Mouse (Mus musculus): ENCODE measurements around the gene Prf1. TPM values are rescaled to one million over a fixed set of nuclear protein-coding genes. Genes with fewer than 3 reads are reported as not detected.
A peak's percentile ranks its signal among the peaks of the same experiment; 100 is the strongest.

Gene Prf1
- polyA plus RNA-seq, 1 experiment from 2014 or later: 3.6 TPM

DNA sequence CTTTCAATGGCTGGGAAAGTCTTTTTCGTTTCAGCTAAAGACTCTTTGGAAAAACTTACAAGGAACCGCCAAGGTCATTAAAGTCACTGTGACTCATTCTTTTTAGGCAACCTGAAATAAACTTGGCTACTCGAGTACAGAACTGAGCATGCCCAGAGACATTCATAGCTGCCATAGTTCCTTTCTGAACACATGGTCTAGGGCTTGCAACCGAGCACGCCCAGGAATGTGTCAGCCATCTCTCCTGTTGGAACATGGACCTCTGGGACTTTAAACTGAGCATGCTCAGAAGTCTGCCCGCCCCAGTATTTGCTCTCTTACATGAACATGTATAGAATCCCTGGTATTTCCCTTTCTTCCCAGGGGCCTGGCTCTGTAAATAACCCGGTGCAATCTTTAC, 11.4 kb upstream of the Prf1 start:
- no peak for DNase-seq (ENCODE audit: low spot score)

DNA sequence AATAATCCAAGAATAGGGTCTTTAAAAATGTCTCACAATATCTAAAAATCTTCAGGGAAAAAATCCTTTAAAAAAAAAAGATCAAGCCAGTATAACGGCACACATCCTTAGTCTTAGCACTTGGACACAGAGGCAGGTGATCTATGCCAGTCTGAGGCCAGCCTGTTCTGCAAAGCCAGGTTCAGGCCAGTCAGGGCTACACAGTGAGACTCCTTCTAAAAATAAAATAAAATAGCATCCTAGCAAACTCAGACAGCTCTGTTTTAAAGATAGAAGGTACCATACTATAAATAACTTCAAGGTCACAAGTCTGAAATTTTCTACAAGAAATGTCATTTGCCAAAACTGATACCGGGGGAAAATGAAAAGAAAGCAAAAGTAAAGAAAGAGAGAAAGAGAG, 7.6 kb upstream of the Prf1 start:
- no peak for DNase-seq (ENCODE audit: low spot score)

DNA sequence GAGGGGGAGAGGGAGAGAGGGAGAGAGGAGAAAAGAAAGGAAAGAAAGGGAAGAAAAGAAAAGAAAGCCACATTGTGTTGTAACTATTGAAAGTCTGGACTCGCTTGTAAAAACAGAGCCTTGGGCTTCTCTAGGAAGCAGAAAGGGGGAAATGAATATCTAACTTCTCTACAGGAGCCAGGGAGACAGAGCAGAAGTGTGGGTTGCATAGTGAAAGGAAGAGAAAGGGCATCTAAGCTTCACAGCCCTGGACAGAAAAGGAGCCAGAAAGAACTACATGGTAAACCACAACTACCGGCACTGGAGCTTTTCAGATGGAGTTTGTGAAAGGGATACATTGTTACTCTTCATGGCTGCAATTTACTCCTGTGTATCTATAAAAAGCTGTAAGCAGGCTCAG, 7.2 kb upstream of the Prf1 start:
- no peak for DNase-seq (ENCODE audit: low spot score)

DNA sequence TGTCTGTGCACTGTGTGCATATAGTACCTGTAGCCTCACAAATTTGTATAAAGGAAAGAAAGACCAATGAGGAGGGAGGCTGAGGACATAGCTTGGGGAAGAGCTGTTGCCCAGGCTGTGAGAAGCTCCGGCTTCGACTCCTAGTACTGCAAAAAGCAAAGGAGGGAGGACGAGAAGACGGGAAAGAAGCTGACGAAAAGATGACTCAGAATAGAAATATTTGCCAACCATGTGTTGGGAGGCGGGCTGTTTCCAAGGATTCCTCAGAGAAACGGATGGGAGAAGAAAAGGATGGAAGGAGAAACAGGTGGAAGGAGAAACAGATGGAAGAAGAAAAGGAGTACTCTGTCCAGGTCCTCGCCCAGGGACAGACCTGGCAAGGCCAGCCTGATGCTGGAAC, 3.4 kb upstream of the Prf1 start:
- no peak for DNase-seq (ENCODE audit: low spot score)

DNA sequence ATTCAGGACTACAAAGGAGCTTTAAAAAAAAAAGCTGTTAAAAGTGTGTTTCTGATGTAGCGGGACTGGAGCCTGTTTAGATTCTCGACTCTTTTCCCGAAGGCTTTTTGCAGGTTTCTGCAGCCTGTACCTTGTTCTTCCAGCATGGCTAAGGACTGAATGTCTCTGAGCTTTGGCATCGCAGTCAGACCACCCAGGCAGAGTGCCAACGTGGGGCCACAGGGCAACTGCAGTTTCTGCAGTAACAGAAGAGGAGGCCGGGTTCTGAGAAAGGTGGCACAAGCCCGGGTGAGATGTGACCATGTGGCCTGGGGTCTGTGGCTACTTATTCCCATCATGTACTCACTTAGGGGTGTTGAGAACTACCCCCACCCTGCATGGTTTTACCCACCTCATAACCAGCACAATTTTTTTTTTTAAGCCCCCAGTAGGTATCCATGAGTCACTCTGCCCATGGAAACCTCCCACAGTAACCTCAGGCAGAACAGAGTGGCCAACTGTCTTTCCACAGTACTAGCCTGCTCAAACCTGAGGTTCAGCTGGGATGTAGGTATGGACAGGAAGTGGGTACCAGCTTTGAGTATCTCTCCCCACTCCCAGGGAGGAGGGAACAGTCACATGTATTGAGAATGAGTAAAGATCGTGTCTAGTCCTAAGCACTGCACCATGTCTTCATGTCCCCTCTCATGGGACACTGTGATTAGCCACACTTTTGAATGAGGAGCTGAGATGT, 754 bp upstream of the Prf1 start:
- peak; percentile 40 for DNase-seq (ENCODE audit: low spot score)

DNA sequence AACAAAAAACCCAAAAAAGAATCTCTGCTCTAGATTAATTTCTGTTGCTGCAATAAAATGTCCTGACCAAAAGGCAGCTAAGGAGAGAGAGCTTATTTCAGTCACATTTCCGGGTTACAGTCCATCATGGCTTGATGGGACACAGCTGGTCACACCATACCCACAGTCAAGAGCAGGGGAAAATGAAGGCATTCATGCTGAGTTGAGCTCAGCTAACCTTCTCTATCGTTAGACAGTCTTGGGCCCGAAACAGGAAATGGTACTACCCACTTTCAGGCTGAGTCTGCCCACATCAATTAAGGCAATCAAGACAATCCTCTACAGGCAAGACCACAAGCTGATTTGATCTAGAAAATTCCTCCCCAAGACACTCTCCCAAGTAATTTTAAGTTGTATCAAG, 3.4 kb downstream of the Prf1 start:
- DNase-seq (ENCODE audit: low spot score): peak; percentile 22

DNA sequence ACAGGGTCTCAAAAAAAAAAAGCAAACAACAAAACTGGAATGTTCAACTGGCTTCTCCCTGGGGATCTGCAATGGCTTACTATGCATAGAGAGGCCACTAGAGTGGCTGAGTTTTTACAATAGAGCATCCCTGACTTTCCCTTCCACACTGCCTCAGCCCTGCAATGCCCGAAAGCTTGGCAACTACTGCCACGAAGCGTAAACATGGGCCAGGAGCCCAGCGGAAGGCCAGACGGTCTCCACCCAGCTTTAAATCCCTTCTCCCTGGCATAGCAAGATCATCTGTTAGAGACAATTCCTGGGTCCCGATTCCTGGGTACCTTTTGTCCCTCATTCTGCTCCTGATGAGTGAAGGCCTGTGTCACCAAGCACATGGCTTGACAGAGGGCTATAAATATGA, 6.4 kb downstream of the Prf1 start:
- DNase-seq (ENCODE audit: low spot score): no peak

DNA sequence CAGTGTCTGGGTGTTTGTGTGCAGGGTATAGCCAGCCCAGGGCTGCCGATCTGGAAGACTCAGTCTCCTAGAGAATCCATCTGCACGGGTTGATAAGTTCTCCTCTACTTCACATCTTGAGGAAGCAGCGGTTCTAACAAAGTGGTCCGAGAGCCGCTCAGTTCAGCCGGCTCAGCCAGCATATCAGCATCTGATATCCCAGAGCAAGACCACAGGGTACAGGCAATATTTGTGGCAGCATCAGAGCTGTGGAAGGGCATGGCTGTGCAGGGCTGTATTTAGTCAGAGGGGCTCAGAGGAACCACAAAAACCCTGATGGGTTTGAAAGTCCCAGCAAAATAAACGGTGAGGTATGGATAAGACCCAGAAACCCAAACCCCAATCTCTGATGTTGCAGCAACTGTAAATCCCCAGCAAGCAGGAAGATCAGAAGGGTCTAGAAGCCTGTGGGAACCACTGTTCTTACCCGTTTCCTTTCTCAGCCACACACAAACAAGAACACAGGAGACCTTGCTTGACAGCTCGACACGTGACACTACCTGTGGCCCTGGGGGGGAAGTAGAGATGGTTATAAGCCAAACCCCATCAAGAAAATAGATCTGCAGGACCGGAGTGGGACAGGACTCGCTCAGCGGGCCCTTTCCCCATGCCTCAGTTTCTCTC, 8.4 kb downstream of the Prf1 start:
- peak; percentile 59 for DNase-seq (ENCODE audit: low spot score)

DNA sequence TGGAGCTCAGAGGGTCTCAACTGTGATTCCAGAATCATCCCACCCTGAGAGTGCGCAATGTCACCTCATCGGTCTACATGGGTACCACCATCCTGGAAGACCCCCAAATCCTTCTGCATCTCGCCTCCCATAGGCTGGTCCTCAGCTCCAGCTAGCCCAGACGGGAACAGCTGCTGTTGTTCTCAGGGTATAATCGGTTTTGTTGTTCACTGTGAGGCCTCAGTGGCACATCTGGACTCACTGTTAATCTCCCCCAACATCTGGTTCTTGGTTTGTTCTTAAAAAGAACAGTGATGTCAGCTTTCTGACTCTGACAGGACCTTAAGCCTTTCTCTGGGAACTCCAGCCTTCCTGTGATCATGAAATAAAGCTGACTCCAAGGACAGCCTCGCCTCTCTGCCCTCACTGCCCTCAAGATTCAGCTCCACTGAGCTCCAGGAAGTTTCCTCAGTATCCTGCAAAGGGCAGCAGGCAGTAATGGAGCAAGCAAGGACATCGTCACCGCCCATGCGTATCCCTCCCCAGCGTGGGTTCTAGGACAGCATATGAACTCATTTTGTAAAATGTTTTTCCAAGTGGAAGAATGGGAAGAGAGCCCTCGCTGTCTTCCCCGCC, 11.2 kb downstream of the Prf1 start:
- DNase-seq (ENCODE audit: low spot score): no peak

DNA sequence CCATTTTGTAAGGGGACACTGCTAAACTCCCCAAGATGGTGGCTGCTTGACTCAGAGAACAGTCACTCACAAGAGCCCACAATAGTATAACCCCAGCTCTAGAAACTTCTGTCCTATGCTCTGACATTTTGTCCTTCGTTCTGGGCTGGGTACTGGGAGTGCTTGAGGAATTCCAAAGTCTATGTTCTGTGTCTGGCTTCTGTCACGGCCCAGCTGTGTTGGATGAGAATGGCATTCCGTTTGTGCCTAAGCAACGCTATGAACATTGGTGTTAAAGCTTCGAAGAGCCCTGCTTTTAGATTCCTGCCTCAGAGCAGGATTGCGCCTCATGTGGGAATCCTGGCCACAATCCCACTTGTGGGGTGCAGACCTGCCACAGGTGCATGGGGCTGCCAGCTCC, 14.5 kb downstream of the Prf1 start:
- no peak for DNase-seq (ENCODE audit: low spot score)

DNA sequence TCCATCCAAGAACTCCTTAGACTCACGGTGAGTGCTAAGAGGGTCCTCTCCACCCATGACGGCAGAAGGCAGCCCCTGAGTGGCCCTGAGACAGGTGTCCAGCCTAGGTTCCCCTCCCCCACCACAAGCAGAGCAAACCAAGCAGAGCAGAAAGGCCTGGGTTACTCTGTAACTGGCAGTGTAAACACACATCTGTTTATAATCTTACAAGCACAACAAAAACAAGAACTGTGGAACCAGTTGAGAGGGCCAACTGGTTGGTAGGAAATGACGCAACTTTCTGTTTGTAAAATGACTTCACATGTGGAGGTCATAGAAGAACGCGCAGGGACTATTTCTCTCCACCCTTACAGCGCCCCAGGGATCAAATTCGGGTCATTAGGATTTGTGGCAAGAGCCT, 15.1 kb downstream of the Prf1 start:
- DNase-seq (ENCODE audit: low spot score): no peak

DNA sequence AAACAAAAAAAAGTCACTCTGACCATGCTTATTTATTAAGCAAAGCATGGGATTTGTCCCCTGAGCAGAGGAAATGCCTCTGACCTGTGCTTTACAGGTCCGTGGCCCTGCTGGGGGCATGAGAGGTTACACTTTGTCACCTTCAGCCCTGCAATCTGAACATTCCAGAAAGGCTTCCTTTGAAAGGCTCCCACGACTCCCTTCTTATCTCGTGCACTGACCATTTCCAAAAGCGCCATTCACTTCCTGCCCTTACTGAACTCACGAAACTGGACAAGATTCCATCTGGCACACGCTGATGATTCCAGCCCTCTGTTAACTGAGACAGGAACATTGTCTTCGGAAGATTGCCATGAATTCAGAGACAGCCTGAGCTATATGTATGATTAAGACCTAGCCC, 16.1 kb downstream of the Prf1 start:
- DNase-seq (ENCODE audit: low spot score): no peak

DNA sequence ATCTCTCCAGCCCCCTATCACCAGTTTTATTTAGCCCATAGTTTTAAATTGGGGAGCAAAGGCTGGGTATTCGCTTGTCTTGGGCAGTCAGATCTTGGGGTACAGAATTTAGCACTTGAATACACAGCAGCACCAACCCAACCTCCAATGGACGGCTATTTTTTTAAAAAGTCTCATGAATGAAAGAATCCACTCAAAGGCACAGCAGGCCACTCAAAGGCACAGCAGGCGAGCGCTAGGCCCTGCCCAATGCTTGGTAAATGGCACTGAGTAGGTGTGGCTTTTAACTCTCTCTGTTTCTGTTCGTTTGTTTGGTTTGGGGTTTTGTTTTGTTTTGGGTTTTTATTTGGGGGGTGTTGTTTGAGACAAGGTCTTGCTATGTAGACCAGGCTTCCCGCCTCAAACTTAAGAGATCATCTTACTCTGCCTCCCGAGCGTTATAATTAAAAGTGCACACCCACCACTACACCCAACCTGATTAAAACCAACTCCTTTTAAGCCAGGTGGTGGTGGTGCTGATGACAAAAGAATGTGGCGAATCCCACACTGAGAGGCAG, 17.8 kb downstream of the Prf1 start:
- DNase-seq (ENCODE audit: low spot score): no peak

DNA sequence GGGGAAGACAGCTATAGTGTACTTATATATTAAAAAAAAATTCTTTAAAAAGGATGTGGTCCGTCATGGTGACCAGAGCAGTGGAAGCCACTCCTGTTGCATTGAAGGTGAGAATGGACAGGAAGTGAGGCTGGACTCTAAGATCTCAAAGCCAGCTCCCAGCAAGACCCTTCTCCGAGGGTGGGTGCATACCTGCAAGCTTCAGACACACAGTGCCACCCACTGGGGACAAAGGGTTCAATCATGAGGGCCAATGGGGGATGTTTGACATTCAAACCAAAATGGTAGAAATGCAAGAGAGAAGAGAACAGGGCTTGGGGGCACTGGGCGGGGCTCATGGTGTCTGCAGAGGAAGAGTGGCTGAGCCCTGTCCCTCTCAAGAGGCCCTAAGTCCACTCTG, 20.9 kb downstream of the Prf1 start:
- no peak for DNase-seq (ENCODE audit: low spot score)

DNA sequence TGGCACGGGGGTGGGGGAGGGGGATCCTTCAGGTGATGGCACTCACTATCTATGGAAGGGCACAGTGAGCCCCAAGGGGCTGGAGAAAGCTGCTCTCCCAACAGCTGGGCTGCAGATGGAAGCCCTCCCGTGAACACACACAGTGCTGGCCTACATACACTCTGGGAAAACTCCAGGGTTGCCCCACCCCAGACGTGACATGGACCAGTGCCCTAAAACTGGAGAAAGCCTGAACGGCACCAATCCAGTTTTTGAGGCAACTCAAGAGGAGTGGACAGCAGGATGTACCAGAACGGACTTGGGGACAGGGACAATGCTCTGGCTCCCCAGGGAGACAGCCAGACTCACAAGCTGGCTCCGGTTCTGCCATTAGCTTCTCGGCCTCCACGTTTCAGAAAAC, 27.1 kb downstream of the Prf1 start:
- no peak for DNase-seq (ENCODE audit: low spot score)

DNA sequence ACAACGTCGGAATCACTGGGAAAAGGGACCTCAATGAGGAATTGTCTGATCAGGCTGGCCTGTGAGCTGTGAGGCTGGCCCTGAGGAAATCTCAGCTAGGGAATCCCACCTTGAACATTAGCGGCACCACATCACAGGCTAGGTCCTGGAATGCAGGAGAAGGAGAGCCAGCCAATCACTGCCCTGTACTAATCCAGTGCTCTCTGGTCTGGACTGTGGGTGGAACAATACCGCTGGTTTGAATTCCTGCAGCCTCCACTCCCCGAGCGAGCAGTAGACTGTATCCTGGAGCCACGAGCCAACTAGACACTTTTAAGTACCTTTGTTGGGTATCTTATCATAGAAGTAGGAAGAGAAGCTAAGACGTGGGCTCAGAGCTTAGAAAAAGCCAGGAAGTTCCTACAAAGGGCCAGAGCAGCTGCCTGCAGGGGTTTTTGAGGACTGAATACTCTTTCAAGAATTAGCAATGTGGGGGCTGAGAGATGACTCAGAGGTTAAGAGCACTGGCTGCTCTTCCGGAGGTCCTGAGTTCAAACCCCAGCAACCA, 28.2 kb downstream of the Prf1 start:
- no peak for DNase-seq (ENCODE audit: low spot score)

DNA sequence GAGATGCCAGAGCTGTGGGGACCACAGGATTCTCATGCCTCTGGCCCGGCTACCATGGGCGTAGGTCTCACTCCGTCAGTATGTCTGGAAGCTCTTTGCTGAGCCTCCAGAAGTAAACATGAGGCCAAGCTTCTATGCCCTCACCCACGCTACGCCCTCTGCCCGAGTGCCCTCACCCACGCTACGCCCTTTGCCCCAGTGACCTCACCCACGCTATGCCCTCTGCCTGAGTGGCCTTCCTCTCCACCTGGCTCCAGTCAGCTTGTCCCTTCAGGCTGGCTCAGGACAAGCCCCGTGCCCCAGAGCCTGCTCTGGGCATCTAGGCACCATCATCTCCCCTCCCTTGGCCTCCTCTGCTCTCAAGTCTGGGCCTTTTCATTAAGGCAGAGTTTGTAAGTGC, 29.9 kb downstream of the Prf1 start:
- DNase-seq (ENCODE audit: low spot score): no peak

DNA sequence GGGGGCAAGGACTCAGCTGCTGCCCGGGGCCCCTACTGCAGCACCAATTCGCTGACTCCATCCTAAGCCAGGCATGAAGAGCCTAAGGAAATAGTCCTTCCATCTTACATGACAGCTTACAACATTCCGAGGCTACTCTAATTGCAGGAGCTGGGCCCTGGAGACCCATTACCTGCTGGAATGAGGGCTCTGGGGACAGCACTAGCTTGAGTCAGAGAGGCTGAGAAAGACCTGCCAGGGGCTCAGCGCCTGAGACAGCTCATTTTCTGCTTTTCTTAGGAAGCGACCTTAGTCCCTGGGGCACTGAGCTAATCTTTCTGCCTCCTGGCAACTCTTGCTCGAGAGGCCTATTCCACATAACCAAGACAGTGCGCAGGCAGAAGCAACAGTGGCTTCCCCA, 31.3 kb downstream of the Prf1 start:
- DNase-seq (ENCODE audit: low spot score): no peak

DNA sequence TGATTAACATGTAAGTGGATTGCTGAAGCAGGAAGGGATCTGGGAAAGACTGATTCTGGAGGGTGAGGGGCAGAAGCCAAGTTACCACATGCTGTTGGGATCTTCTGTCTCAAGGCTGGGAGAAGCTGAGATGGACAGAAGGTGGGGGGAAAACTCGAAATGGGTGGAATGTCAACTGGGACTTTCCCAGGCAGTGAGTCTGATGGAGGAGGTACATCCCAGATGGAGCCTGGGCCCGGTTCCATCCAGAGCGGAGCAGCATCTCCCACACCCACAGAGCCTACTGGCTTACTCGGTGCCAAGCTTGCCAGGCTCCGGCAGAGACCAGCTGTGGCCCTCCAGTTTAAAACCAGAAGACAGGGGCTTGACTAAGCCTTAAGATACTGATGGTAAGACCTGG, 33.4 kb downstream of the Prf1 start:
- DNase-seq (ENCODE audit: low spot score): no peak

DNA sequence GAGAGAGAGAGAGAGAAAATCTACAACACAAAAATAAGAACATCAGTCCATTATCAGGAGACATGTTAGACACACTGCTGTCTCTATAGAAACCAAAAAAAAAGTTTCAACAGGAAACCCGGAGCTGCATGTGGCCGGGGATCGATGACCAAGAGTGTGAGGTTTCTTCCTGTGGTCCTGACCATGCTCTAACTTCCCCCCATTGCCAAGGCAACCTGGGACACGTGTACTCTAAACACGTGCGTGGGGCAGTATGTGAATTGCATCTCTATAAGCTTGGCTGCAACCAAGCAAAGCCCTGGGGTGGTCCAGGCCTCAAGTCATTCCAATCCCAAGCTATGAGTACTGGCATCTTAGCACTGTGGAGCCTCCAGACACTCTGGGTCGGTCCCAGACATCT, 36.9 kb downstream of the Prf1 start:
- no peak for DNase-seq (ENCODE audit: low spot score)

DNA sequence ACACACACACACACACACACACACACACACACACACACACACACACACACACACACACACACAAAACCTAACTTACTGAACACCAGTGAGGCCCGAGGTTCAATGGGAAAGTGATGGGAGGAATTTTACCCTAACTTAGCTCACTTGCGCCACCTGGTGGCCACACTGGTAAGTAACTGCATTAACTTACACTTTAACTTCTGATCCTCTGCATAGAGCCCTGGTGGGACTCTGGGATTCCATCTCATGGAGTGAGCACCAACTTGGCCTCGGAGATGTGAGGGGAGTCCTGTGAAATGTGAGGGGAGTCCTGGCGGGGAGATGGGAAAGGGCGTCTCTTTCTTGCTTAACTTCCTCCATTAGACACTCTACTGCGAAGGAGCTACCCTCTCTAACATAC, 38.5 kb downstream of the Prf1 start:
- DNase-seq (ENCODE audit: low spot score): peak; percentile 83

DNA sequence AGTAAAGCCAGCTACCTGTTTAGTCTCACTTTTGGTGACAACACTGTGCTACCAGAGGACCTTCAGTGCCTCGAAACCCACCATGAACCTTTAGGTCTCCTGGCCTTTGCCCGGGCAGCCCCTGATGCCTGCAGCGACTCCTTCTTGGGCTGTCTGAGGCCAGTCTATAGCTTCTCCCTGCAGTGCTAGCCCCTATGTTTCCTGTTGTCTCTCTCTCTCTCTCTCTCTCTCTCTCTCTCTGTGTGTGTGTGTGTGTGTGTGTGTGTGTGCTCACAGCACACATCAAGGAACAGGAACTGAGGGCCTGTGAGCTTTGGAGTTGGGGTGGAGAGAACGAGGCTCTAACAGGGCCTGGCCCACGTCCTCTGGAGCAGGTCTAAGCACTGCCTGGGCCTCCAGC, 39.0 kb downstream of the Prf1 start:
- DNase-seq (ENCODE audit: low spot score): no peak

Measured in thymus, postnatal 0 days (tissue).